Mouse (Mus musculus) midbrain, embryonic 16.5 days (tissue): Measurements from ENCODE around the gene H2-DMb2. TPM values are rescaled to one million over a fixed set of nuclear protein-coding genes. Genes with fewer than 3 reads are reported as not detected.

Experiments
- ATAC-seq: fragments of 200-750 bp; cut with Nextera tagmentation; 2 replicates; pipeline ENCODE4 v1.8.0; 2017; ENCODE audit warnings: moderate TSS enrichment
- H3K27ac ChIP-seq: fragments of 300-500 bp; sonication (generic); 2 replicates; pipeline ENCODE4 v1.5.1; 2014; ENCODE audit warnings: mild to moderate bottlenecking, low read length, mixed read lengths
- H3K27me3 ChIP-seq: fragments of 300-500 bp; sonication (generic); 2 replicates; pipeline ENCODE4 v1.6.1; 2014; ENCODE audit warnings: low read depth, low read length, mixed read lengths; ENCODE audit not compliant: control insufficient read depth, insufficient read depth
- H3K36me3 ChIP-seq: fragments of 300-500 bp; sonication (generic); 2 replicates; pipeline ENCODE4 v1.6.1; 2014; ENCODE audit warnings: mild to moderate bottlenecking, low read length, moderate library complexity, mixed read lengths; ENCODE audit not compliant: control insufficient read depth, insufficient read depth
- H3K4me1 ChIP-seq: fragments of 300-500 bp; sonication (generic); 2 replicates; pipeline ENCODE4 v1.6.1; 2014; ENCODE audit warnings: mild to moderate bottlenecking, low read length, mixed read lengths; ENCODE audit not compliant: control insufficient read depth, insufficient read depth
- H3K4me2 ChIP-seq: fragments of 300-500 bp; sonication (generic); 2 replicates; pipeline ENCODE4 v1.6.1; 2014; ENCODE audit warnings: mild to moderate bottlenecking, low read length, mixed read lengths
- H3K4me3 ChIP-seq: fragments of 300-500 bp; sonication (generic); 2 replicates; pipeline ENCODE4 v1.5.1; 2014; ENCODE audit warnings: low read depth, mild to moderate bottlenecking, low read length, moderate library complexity, mixed read lengths
- H3K9ac ChIP-seq: fragments of 300-500 bp; sonication (generic); 2 replicates; pipeline ENCODE4 v1.6.1; 2014; ENCODE audit warnings: low read depth, low read length, mixed read lengths
- H3K9me3 ChIP-seq: fragments of 300-500 bp; sonication (generic); replicated peaks from 2 replicates; pipeline ENCODE4 v1.6.1; 2014; ENCODE audit warnings: mild to moderate bottlenecking, low read length, mixed read lengths; ENCODE audit not compliant: control insufficient read depth, poor library complexity, severe bottlenecking
- WGBS: fragments of 180-500 bp; shearing (Covaris S2); extraction: QIAGEN DNeasy Blood & Tissue Kit; methylation state at CpG from one replicate; pipeline ENCODE4 v1.1.7; 2014; 5-methylcytosine and 5-hydroxymethylcytosine counted together
- polyA plus RNA-seq: library from polyadenylated mRNA; unstranded; fragments of >200 nt; fragmentation: Nextera tagmentation; extraction: Ambion mirVana; gene quantifications from 2 replicates; pipeline ENCODE4 v1.2.1, GENCODE M21; 2015

H2-DMb2 gene
- polyA plus RNA-seq, 1 experiment from 2014 or later: 0.49 TPM

DNA sequence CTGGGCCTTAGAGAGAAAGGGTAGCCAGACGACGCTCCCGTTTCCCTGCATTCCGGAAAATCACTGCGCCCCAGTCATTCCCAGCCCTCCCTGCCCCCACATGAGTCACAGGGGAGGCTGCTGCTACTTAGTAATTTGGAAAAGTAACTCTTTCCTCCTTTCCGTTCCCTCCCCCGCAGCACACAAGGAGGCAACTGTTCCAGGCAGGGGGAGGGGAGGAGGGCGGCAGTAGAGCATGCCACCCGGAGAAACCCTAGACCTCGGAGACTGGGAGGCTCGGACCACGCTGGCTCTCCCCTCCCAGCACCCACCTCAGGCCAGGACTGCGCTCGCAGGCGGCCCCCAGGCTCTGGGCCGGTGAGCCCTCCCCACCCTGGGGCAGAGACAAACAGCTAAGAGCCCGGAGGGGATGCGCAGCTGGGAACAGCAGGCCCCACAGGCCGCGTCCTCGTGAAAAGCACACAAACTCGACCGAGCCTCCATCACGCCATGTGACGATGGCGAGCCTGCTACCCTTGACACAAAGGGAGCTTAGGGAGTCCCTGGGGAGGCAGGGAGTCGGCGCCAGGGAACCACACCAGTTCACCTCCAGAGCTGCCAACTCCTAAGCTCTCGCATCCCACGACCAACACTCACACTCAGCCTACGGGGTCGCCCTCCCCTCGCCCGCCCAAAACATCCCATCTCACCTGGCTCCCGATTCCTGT is 21.8 kb upstream of the H2-DMb2 start:
- peak overlapping the region; percentile 99 for H3K9ac ChIP-seq
- H3K27me3 ChIP-seq: no peaks in the 10 kb centered on the region
- peaks cover 29% of the 10 kb centered on the region for H3K4me1 ChIP-seq
- H3K9me3 ChIP-seq: no peaks in the 10 kb centered on the region
- H3K4me2 ChIP-seq: peak overlapping the region; percentile 84
- peak overlapping the region; percentile 88 for H3K4me3 ChIP-seq
- ATAC-seq: peak; percentile 18
- peak overlapping the region; percentile 100 for H3K27ac ChIP-seq
- 0% methylated on average over 32 of the region's 35 CpGs for WGBS
- peaks cover 5% of the 10 kb centered on the region; the same call in 1 of the 2 replicates for H3K36me3 ChIP-seq

DNA sequence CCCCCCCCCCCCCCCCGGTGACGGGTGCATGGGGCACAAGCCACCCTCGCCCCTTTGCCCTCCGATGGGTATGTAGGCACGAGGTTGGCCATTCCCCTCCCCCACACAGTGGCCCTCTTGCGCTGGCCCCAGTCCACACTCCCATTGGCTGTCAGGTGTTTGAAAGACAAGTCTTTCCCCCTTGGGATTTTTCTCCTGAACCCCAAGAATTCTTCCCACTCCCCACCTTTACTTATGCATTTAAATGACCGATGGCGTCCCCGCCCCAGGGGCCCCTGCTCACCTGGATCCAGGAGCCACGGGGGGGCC is 21.3 kb upstream of the H2-DMb2 start:
- Histone ChIP-seq H3K27ac (peak overlapping the region; percentile 100), H3K27me3 (no peaks in the 10 kb centered on the region), H3K36me3 (peaks cover 5% of the 10 kb centered on the region; the same call in 1 of the 2 replicates), H3K4me2 (peak overlapping the region; percentile 84), H3K4me1 (peaks cover 24% of the 10 kb centered on the region), H3K4me3 (peak overlapping the region; percentile 88), H3K9ac (peak overlapping the region; percentile 99), H3K9me3 (no peaks in the 10 kb centered on the region)
- WGBS: 0% methylated on average over 8 of the region's 10 CpGs
- ATAC-seq: peak; percentile 16; the same call in 1 of the 2 replicates

DNA sequence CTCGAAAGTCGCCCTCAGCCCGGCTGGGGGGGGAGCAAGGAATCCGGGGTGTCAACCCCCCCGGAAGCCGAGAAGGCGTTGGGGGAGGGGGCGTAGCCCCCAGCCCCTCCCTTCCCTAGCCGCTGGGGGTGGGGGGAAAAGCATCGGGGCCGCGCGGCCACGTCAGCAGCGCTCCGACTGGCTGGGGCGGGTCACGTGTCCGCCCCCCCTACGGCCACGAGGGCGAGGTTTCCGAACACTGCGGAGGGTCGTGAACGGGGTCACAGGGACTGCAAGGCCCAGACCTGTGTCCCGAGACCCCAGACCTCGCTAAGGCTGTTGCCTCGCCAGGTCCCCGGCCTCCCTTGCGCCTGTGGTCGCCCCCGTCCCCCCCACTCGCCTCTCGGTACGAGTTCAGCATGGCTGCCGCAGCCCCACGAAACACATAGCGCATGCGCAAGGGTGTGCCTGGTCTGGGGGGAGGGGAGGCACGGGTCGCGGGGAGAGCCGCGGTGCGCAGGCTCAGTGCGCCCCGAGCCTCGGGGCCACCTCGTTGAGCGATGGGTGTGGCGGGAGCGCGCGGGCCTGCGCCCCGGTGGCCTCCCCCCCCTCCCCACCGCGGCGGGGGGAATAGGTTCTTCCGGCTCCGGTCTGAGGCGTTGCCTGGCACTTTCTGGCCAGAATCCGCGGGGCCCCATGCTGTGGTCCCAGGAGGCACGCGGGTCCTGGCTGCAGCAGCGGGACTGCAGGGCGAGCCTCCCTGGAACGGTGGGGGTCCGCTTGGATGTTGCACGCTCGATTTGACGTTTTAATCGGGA is 20.7 kb upstream of the H2-DMb2 start, which contains the start of gene Brd2:
TSS of gene Brd2 (minus strand) at position 447 of the 797 bp plus-strand sequence.
- Histone ChIP-seq H3K27me3 (no peaks in the 10 kb centered on the region), H3K9ac (peak within 1 kb of the TSS; percentile 99), H3K4me3 (peak within 1 kb of the TSS; percentile 88), H3K27ac (peak within 1 kb of the TSS; percentile 100), H3K4me1 (peaks cover 20% of the 10 kb centered on the region), H3K9me3 (no peaks in the 10 kb centered on the region), H3K36me3 (peaks cover 5% of the 10 kb centered on the region; the same call in 1 of the 2 replicates), H3K4me2 (peak within 1 kb of the TSS; percentile 84)
- peak; percentile 54 for ATAC-seq
- WGBS: under 1% methylated on average over 74 of the region's 75 CpGs

DNA sequence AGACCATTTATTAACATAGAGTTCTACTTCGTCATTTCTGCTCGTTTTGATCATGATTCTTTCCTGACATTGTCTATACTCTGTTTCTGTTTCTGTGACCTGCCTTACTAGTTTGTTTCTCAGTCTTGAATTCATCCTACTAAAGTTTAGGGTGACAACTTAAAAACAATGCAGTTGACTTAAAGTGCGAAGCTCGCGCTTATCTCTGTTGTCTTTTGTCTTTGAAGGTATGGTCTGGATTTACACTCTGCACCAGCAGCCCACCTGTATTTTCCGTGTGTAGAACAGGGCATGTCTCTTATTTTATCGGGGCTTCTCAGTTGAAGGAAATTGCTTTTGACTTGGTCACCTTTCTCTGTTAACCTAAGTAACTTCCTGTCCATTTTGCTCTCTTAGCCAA is 20.0 kb upstream of the H2-DMb2 start:
- H3K9me3 ChIP-seq: no peaks in the 10 kb centered on the region
- peak overlapping the region; percentile 99 for H3K9ac ChIP-seq
- H3K27me3 ChIP-seq: no peaks in the 10 kb centered on the region
- H3K27ac ChIP-seq: peak overlapping the region; percentile 100
- no peak for ATAC-seq
- WGBS: 2% methylated on average over 7 of the region's 7 CpGs
- peaks cover 5% of the 10 kb centered on the region; the same call in 1 of the 2 replicates for H3K36me3 ChIP-seq
- H3K4me2 ChIP-seq: peak overlapping the region; percentile 84
- peaks cover 20% of the 10 kb centered on the region for H3K4me1 ChIP-seq
- peak overlapping the region; percentile 88 for H3K4me3 ChIP-seq

DNA sequence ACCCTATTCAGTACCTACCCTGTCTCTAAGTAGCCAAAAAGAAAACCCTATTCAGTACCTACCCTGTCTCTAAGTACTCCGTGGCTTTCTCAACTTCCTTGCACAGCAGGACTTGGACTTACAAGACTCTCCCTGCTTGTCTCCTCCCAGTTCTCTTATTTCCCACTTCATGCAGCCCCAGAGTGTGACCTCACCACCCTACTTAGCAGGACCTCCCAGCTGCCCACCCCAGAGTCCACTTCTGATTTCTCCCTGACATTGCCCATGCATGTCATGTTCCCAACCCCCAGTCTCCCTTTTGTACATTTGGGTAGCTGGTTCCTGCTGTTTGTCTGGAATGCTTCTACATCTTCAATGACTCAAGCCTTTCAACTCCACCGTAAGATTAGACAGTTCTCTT is 19.6 kb upstream of the H2-DMb2 start:
- H3K9me3 ChIP-seq: no peaks in the 10 kb centered on the region
- peaks cover 4% of the 10 kb centered on the region; the same call in 1 of the 2 replicates for H3K36me3 ChIP-seq
- peaks cover 21% of the 10 kb centered on the region for H3K4me1 ChIP-seq
- peak overlapping the region; percentile 100; the same call in 1 of the 2 replicates for H3K27ac ChIP-seq
- peak overlapping the region; percentile 84 for H3K4me2 ChIP-seq
- H3K9ac ChIP-seq: peak overlapping the region; percentile 99
- no peaks in the 10 kb centered on the region for H3K27me3 ChIP-seq
- peak overlapping the region; percentile 88 for H3K4me3 ChIP-seq
- no peak for ATAC-seq
- 3% methylated on average over 2 of the region's 2 CpGs for WGBS

DNA sequence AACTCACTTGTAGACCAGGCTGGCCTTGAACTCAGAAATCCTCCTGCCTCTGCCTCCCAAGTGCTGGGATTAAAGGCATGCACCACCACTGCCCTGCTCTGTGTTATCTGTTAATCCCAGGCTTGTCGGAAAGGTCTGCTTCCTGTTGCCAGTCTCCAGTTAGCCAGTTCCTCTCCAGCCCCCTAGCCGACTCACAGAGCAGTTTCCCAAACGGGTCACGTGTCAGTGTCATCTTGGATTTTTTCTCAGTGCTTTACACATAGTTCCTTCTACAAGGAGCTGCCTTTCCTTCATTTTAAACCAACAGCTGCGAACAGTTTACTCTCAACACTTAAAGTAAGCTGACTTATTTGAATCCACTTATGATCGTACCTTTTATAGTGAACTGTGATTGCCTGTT is 18.5 kb upstream of the H2-DMb2 start:
- Histone ChIP-seq H3K9me3 (no peaks in the 10 kb centered on the region), H3K4me1 (peaks cover 26% of the 10 kb centered on the region), H3K4me3 (no peak overlapping the region), H3K9ac (no peak overlapping the region), H3K27ac (no peak overlapping the region), H3K36me3 (no peaks in the 10 kb centered on the region), H3K27me3 (no peaks in the 10 kb centered on the region), H3K4me2 (peak overlapping the region; percentile 4; the same call in 1 of the 2 replicates)
- WGBS: 91% methylated on average over 6 of the region's 6 CpGs
- no peak for ATAC-seq

DNA sequence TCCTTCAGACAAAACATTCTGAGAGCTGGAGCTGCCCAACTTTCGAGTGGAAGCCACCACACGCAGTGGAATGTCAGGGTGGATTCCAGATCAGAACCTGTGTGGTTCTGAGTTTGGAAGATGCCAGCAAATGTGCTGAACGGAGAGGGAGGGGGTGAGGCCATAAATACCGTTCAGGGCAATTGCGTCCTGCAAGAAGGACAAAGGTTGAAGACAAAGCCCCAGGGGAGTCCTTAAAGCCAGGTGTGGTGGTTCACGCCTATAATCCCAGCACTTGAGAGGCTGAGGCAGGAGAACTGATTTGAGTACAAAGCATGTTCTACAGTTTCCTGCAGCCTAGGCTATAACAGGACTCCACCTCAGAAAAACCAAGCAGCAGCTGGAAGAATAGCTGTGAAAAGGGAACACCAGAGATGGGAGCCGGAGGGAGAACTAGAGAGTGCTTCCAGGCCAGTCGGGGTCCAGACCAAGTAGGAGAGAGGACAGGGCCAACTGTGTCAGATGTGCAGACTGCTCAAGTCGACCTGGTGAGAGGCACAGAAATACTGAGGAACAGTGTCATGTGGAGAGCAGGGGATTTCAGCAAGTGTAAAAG is 16.2 kb upstream of the H2-DMb2 start:
- H3K4me3 ChIP-seq: no peak overlapping the region
- ATAC-seq: no peak
- no peaks in the 10 kb centered on the region for H3K27me3 ChIP-seq
- no peaks in the 10 kb centered on the region for H3K36me3 ChIP-seq
- WGBS: 64% methylated on average over 9 of the region's 9 CpGs
- no peaks in the 10 kb centered on the region for H3K9me3 ChIP-seq
- H3K4me2 ChIP-seq: no peak overlapping the region
- H3K4me1 ChIP-seq: peaks cover 26% of the 10 kb centered on the region
- no peak overlapping the region for H3K27ac ChIP-seq
- H3K9ac ChIP-seq: no peak overlapping the region

DNA sequence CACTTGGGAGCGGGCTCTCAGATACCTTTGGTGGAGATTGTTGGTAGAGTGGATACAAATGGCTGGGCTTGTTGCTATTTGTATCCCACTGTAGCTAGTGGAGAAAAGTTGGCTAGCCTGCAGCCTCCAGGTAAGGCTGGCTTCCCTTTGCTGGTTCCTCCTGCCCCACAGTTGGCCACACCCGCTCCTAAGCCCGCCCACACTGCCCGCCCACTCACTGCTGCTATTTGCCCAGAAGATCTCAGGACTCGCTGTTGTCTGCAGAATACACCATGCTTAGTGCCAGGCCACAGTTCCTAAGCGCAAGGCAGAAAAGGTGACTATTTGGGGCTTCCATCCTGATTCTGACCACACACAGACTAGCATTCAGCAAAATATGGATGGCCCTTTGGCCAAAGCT is 15.6 kb upstream of the H2-DMb2 start:
- ATAC-seq: no peak

More for the DNA sequence above, 15.6 kb upstream of the H2-DMb2 start:
- Histone ChIP-seq H3K4me1 (peaks cover 26% of the 10 kb centered on the region), H3K4me3 (no peak overlapping the region), H3K4me2 (no peak overlapping the region), H3K27me3 (no peaks in the 10 kb centered on the region), H3K9ac (no peak overlapping the region), H3K9me3 (no peaks in the 10 kb centered on the region), H3K36me3 (no peaks in the 10 kb centered on the region), H3K27ac (no peak overlapping the region)
- 27% methylated on average over 6 of the region's 6 CpGs for WGBS
